ENCODE assay signal across 27 mouse cellular contexts in genomic region chr17:87875346-87875920, GRCm38 (mm10). TPM values are rescaled to one million over a fixed set of nuclear protein-coding genes. Genes with fewer than 3 reads are reported as not detected.
DNase-seq lines count a peak whose midpoint lies in the region; ATAC-seq lines count a peak whose summit lies in the region.
"Had no signal": no experiment of that assay in that cellular context is flagged by ENCODE, and none has a peak within 500 bp of the region (broad histone marks: within the 10 kb centered on the region; RNA-seq: fewer than 3 reads in every experiment).

No protein-coding gene starts in this region.

- peak; percentile 19 for DNase-seq in cerebellum, adult 8-10 months
- DNase-seq in cerebellum, adult 9-11 months: no peak
- peak; percentile 54 for DNase-seq in heart, embryonic 10.5 days (ENCODE audit: low spot score)
- DNase-seq in heart, adult 9 months (ENCODE audit: low spot score in 2 of 2): no peak
- DNase-seq in midbrain, embryonic 10.5 days (ENCODE audit: low spot score): peak; percentile 9
- DNase-seq in urinary bladder, adult 2 months (ENCODE audit: low spot score): peak; percentile 10
- DNase-seq in urinary bladder, postnatal 10 days (ENCODE audit: low spot score): no peak
- DNase-seq: adrenal gland, postnatal 10 days; B cell, adult 2 months; cerebellum, adult 11 months; cerebellum, postnatal 10 days; gastrocnemius, postnatal 14 days; heart, postnatal 14 days had no signal

- no peak overlapping the region for H3K9ac ChIP-seq in midbrain, embryonic 13.5 days (replicated peaks)
- H3K9ac ChIP-seq: embryonic facial prominence, embryonic 15.5 days; forebrain, embryonic 15.5 days; heart, embryonic 15.5 days; hindbrain, embryonic 13.5 days had no signal

- no peaks in the 10 kb centered on the region for H3K9me3 ChIP-seq in heart, embryonic 10.5 days
- no peaks in the 10 kb centered on the region for H3K9me3 ChIP-seq in midbrain, embryonic 10.5 days (replicated peaks)
- H3K9me3 ChIP-seq in midbrain, embryonic 13.5 days: no peaks in the 10 kb centered on the region
- H3K9me3 ChIP-seq: embryonic facial prominence, embryonic 15.5 days; forebrain, embryonic 10.5 days; forebrain, embryonic 15.5 days; heart, embryonic 15.5 days; hindbrain, embryonic 13.5 days had no signal

- H3K4me1 ChIP-seq in heart, embryonic 10.5 days: peaks cover 25% of the 10 kb centered on the region
- peaks cover 44% of the 10 kb centered on the region for H3K4me1 ChIP-seq in midbrain, embryonic 10.5 days
- H3K4me1 ChIP-seq in midbrain, embryonic 13.5 days (replicated peaks): peaks cover 41% of the 10 kb centered on the region

- H3K4me3 ChIP-seq in heart, embryonic 10.5 days: no peak overlapping the region
- no peak overlapping the region for H3K4me3 ChIP-seq in midbrain, embryonic 10.5 days
- H3K4me3 ChIP-seq in midbrain, embryonic 13.5 days (replicated peaks): no peak overlapping the region
- H3K4me3 ChIP-seq: embryonic facial prominence, embryonic 15.5 days; erythroblast, embryonic 14.5 days; forebrain, embryonic 10.5 days; forebrain, embryonic 15.5 days; heart, embryonic 15.5 days; hindbrain, embryonic 13.5 days had no signal

- 80% methylated on average over 8 of the region's 8 CpGs for WGBS in heart, embryonic 10.5 days
- 85% methylated on average over 8 of the region's 8 CpGs for WGBS in midbrain, embryonic 10.5 days
- WGBS in midbrain, embryonic 13.5 days: 88% methylated on average over 8 of the region's 8 CpGs

- H3K27ac ChIP-seq in heart, embryonic 10.5 days: no peak overlapping the region
- 0 out of 2 replicates have a peak overlapping the region, but pooled peaks have one; percentile 17 for H3K27ac ChIP-seq in midbrain, embryonic 10.5 days (replicated peaks)
- no peak overlapping the region for H3K27ac ChIP-seq in midbrain, embryonic 13.5 days
- H3K27ac ChIP-seq: embryonic facial prominence, embryonic 15.5 days; forebrain, embryonic 10.5 days; forebrain, embryonic 15.5 days; heart, embryonic 15.5 days; hindbrain, embryonic 13.5 days; hindbrain, postnatal 0 days had no signal

- no peak for ATAC-seq in midbrain, embryonic 13.5 days
- ATAC-seq: CD4-positive, CD25-positive, alpha-beta regulatory T cell, adult 4 months; forebrain, embryonic 15.5 days; hindbrain, postnatal 0 days had no signal

- H3K27me3 ChIP-seq in heart, embryonic 10.5 days (ENCODE audit: insufficient read depth, poor library complexity, severe bottlenecking): 0 out of 2 replicates have a peak, but pooled peaks cover 4% of the 10 kb centered on the region
- peaks cover 44% of the 10 kb centered on the region for H3K27me3 ChIP-seq in midbrain, embryonic 10.5 days (ENCODE audit: low read depth, poor library complexity, severe bottlenecking)
- H3K27me3 ChIP-seq in midbrain, embryonic 13.5 days: peaks cover 25% of the 10 kb centered on the region
- H3K27me3 ChIP-seq: embryonic facial prominence, embryonic 15.5 days; forebrain, embryonic 15.5 days; heart, embryonic 15.5 days had no signal

- H3K36me3 ChIP-seq in heart, embryonic 10.5 days: no peaks in the 10 kb centered on the region
- no peaks in the 10 kb centered on the region for H3K36me3 ChIP-seq in midbrain, embryonic 10.5 days
- H3K36me3 ChIP-seq in midbrain, embryonic 13.5 days: no peaks in the 10 kb centered on the region
- H3K36me3 ChIP-seq: embryonic facial prominence, embryonic 15.5 days; forebrain, embryonic 10.5 days; forebrain, embryonic 15.5 days; G1E; heart, embryonic 15.5 days; hindbrain, embryonic 13.5 days had no signal

- H3K4me2 ChIP-seq in midbrain, embryonic 13.5 days (replicated peaks): no peak overlapping the region
- H3K4me2 ChIP-seq: embryonic facial prominence, embryonic 15.5 days; forebrain, embryonic 15.5 days; heart, embryonic 15.5 days; hindbrain, embryonic 13.5 days had no signal

RNA-seq across cellular contexts. Expression of gene Rpl36-ps4, which starts 45.3 kb away (rescaled TPM):
- polyA plus RNA-seq in heart, embryonic 10.5 days (2016; fragmentation: Nextera tagmentation; extraction: Ambion mirVana): not detected in 2 replicates
- not detected in 2 replicates for polyA plus RNA-seq in midbrain, embryonic 10.5 days (2016; fragmentation: Nextera tagmentation; extraction: Ambion mirVana)
- not detected in 2 replicates for polyA plus RNA-seq in midbrain, embryonic 13.5 days (2015; fragmentation: Nextera tagmentation; extraction: Ambion mirVana)
- polyA plus RNA-seq in urinary bladder, adult 2 months (2012; rRNA removed): not detected in 2 replicates
- polyA plus RNA-seq: brain, embryonic 14.5 days; CD4-positive, CD25-positive, alpha-beta regulatory T cell, adult 4 months; embryonic facial prominence, embryonic 11.5 days; embryonic facial prominence, embryonic 15.5 days; erythroblast, embryonic 14.5 days; forebrain, embryonic 10.5 days; forebrain, embryonic 15.5 days; frontal cortex, adult 2 months; G1E; gonadal fat pad, adult 2 months; heart, embryonic 15.5 days; hindbrain, embryonic 13.5 days; hindbrain, postnatal 0 days had no signal

Comparison
In these comparisons a context has a peak if more than half of its experiments do, and no peak if none do; other contexts are left out.
1. DNase-seq: peak in cerebellum, adult 8-10 months (single experiment), heart, embryonic 10.5 days (single experiment), midbrain, embryonic 10.5 days (single experiment) and urinary bladder, adult 2 months (single experiment); none in cerebellum, adult 9-11 months (single experiment), heart, adult 9 months (0 of 2) and urinary bladder, postnatal 10 days (single experiment).